8 mouse cellular contexts compared by ENCODE assay signal in genomic region chr5:137030416-137030810, GRCm38 (mm10). TPM values are rescaled to one million over a fixed set of nuclear protein-coding genes. Genes with fewer than 3 reads are reported as not detected.
A peak's percentile ranks its signal among the peaks of the same experiment; 100 is the strongest.
DNase-seq lines count a peak whose midpoint lies in the region; ATAC-seq and TF ChIP-seq lines count a peak whose summit lies in the region.

No protein-coding gene starts in this region.

- H3K4me3 ChIP-seq in lung, embryonic 14.5 days (ENCODE audit: low read depth, low read length), result peak overlapping the region; percentile 27; the same call in 1 of the 2 replicates
- peak overlapping the region; percentile 61 for H3K4me3 ChIP-seq in forebrain, embryonic 16.5 days (replicated peaks; ENCODE audit: low read length)
- H3K4me3 ChIP-seq in limb, embryonic 10.5 days, result peak overlapping the region; percentile 51

- no peaks in the 10 kb centered on the region for H3K9me3 ChIP-seq in lung, embryonic 14.5 days (ENCODE audit: low read depth, low read length)
- H3K9me3 ChIP-seq in forebrain, embryonic 16.5 days (ENCODE audit: control insufficient read depth, low read length), result no peaks in the 10 kb centered on the region
- H3K9me3 ChIP-seq in limb, embryonic 10.5 days (replicated peaks), result no peaks in the 10 kb centered on the region

- H3K36me3 ChIP-seq in lung, embryonic 14.5 days (ENCODE audit: insufficient read depth), result 0 out of 2 replicates have a peak, but pooled peaks cover 6% of the 10 kb centered on the region
- no peaks in the 10 kb centered on the region for H3K36me3 ChIP-seq in forebrain, embryonic 16.5 days (ENCODE audit: control insufficient read depth, insufficient read depth)
- H3K36me3 ChIP-seq in limb, embryonic 10.5 days, result peaks cover 6% of the 10 kb centered on the region

- WGBS in lung, embryonic 14.5 days, result 14% methylated on average over 22 of the region's 22 CpGs
- whole genome bisulfite sequencing in forebrain, embryonic 16.5 days, result 12% methylated on average over 22 of the region's 22 CpGs
- WGBS in limb, embryonic 10.5 days, result 15% methylated on average over 22 of the region's 22 CpGs

- H3K27me3 ChIP-seq in lung, embryonic 14.5 days (ENCODE audit: insufficient read depth, low read length), result peaks cover 66% of the 10 kb centered on the region
- peaks cover 56% of the 10 kb centered on the region for H3K27me3 ChIP-seq in forebrain, embryonic 16.5 days (replicated peaks; ENCODE audit: control insufficient read depth, insufficient read depth, low read length)
- H3K27me3 ChIP-seq in limb, embryonic 10.5 days (ENCODE audit: low read depth, poor library complexity, severe bottlenecking), result peaks cover 98% of the 10 kb centered on the region

- peaks cover 11% of the 10 kb centered on the region; the same call in 1 of the 2 replicates for H3K4me1 ChIP-seq in lung, embryonic 14.5 days (ENCODE audit: insufficient read depth)
- peaks cover 44% of the 10 kb centered on the region for H3K4me1 ChIP-seq in forebrain, embryonic 16.5 days (replicated peaks; ENCODE audit: control insufficient read depth, insufficient read depth, low read length)
- peaks cover 46% of the 10 kb centered on the region for H3K4me1 ChIP-seq in limb, embryonic 10.5 days

- ATAC-seq in lung, embryonic 14.5 days (ENCODE audit: insufficient read depth), result no peak
- no peak for ATAC-seq in forebrain, embryonic 16.5 days

- peak overlapping the region; percentile 62 for H3K4me2 ChIP-seq in lung, embryonic 14.5 days
- H3K4me2 ChIP-seq in forebrain, embryonic 16.5 days (ENCODE audit: low read length), result peak overlapping the region; percentile 100

- no peak for TF ChIP-seq CTCF in lung, embryonic 14.5 days (IDR thresholded peaks at IDR 0.05; ENCODE audit: low read depth)

- no peak for DNase-seq in lung, embryonic 14.5 days
- DNase-seq in lung, postnatal 25 days (ENCODE audit: low spot score), result no peak
- no peak for DNase-seq in limb, embryonic 10.5 days (ENCODE audit: low spot score)
- DNase-seq in right cerebral cortex, postnatal 14 days, result peak; percentile 57
- no peak for DNase-seq in thymus, postnatal 14 days
- DNase-seq in spleen, adult 12 weeks (ENCODE audit: low spot score), result no peak
- DNase-seq in adipocyte (ENCODE audit: low spot score), result no peak

- no peak overlapping the region for H3K9ac ChIP-seq in lung, embryonic 14.5 days
- H3K9ac ChIP-seq in forebrain, embryonic 16.5 days (replicated peaks; ENCODE audit: low read depth, low read length), result peak overlapping the region; percentile 50

- no peak overlapping the region for H3K27ac ChIP-seq in lung, embryonic 14.5 days (ENCODE audit: low read depth)
- H3K27ac ChIP-seq in forebrain, embryonic 16.5 days (ENCODE audit: low read length), result no peak overlapping the region
- no peak overlapping the region for H3K27ac ChIP-seq in limb, embryonic 10.5 days

RNA-seq across cellular contexts. Expression of gene Vgf, which starts 4.2 kb away (rescaled TPM):
- polyA plus RNA-seq in lung, embryonic 14.5 days (2014; fragmentation: Nextera tagmentation; extraction: Ambion mirVana), result 0.12 and 0.13 TPM in 2 replicates
- polyA plus RNA-seq in forebrain, embryonic 16.5 days (2015; fragmentation: Nextera tagmentation; extraction: Ambion mirVana), result 3.9 and 4.3 TPM in 2 replicates
- polyA plus RNA-seq in limb, embryonic 10.5 days (2016; fragmentation: Nextera tagmentation; extraction: Ambion mirVana), result 0.16 TPM in 1 of 2 replicates, not detected in the other

RNA-seq across cellular contexts. Expression of gene Ap1s1, which starts 15.5 kb away (rescaled TPM):
- 179 and 191 TPM in 2 replicates for polyA plus RNA-seq in lung, embryonic 14.5 days (2014; fragmentation: Nextera tagmentation; extraction: Ambion mirVana)
- 252 and 272 TPM in 2 replicates for polyA plus RNA-seq in forebrain, embryonic 16.5 days (2015; fragmentation: Nextera tagmentation; extraction: Ambion mirVana)
- 155 and 170 TPM in 2 replicates for polyA plus RNA-seq in limb, embryonic 10.5 days (2016; fragmentation: Nextera tagmentation; extraction: Ambion mirVana)

RNA-seq across cellular contexts. Expression of gene Serpine1, which starts 41.7 kb away (rescaled TPM):
- polyA plus RNA-seq in lung, embryonic 14.5 days (2014; fragmentation: Nextera tagmentation; extraction: Ambion mirVana), result 0.47 and 0.86 TPM in 2 replicates
- polyA plus RNA-seq in forebrain, embryonic 16.5 days (2015; fragmentation: Nextera tagmentation; extraction: Ambion mirVana), result 0.11 and 0.15 TPM in 2 replicates
- 0.36 and 0.39 TPM in 2 replicates for polyA plus RNA-seq in limb, embryonic 10.5 days (2016; fragmentation: Nextera tagmentation; extraction: Ambion mirVana)

RNA-seq across cellular contexts. Expression of gene Znhit1, which starts 42.6 kb away (rescaled TPM):
- polyA plus RNA-seq in lung, embryonic 14.5 days (2014; fragmentation: Nextera tagmentation; extraction: Ambion mirVana), result 88.9 and 97.4 TPM in 2 replicates
- polyA plus RNA-seq in forebrain, embryonic 16.5 days (2015; fragmentation: Nextera tagmentation; extraction: Ambion mirVana), result 107 and 131 TPM in 2 replicates
- polyA plus RNA-seq in limb, embryonic 10.5 days (2016; fragmentation: Nextera tagmentation; extraction: Ambion mirVana), result 116 and 119 TPM in 2 replicates

RNA-seq across cellular contexts. Expression of gene Plod3, which starts 43.6 kb away (rescaled TPM):
- 43.5 and 43.7 TPM in 2 replicates for polyA plus RNA-seq in lung, embryonic 14.5 days (2014; fragmentation: Nextera tagmentation; extraction: Ambion mirVana)
- 31.6 and 36.5 TPM in 2 replicates for polyA plus RNA-seq in forebrain, embryonic 16.5 days (2015; fragmentation: Nextera tagmentation; extraction: Ambion mirVana)
- 39.4 and 40.8 TPM in 2 replicates for polyA plus RNA-seq in limb, embryonic 10.5 days (2016; fragmentation: Nextera tagmentation; extraction: Ambion mirVana)
